Mouse (Mus musculus) mouse embryonic stem cell (cell line): ENCODE results near the gene Tlk2.

Experiments used
- in situ Hi-C, 2 experiments: fragments of 300-500 bp; cut with MboI; formaldehyde crosslinking; loops; 1 replicate in 1 of 2; 3 replicates in 1 of 2; pipeline ENCODE4 v1.14.3; 2019 to 2020; ENCODE audit warnings: low sequenced_read_pairs in 2 of 2, low pct_unique_long_range_greater_than_20kb in 1 of 2, mixed read lengths in 1 of 2; ENCODE audit not compliant: unreplicated experiment in 1 of 2

Tlk2 gene

DNA sequence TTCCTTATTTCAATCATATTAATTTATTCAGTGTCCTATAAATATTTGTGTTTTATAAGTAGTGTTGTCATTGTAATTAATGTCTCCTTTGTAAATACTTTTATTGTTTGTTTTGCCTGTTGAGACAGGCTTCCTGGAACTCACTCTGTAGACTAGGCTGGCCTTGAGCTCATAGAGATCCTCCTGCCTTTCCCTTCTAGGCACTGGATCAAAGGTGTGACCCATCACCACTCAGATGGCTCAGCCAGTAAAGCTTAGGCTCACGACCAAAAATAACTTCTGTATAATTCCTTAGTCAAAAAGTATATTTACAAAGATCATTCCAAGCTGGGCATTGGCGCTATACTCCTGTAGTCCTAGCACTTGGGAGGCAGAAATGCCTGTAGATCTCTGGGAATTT is 39.2 kb downstream of the Tlk2 start:
- in situ Hi-C loops: no loop called here

- in situ Hi-C loops: no loop called here
Measured at GRCm38 (mm10) chr11:105234501-105234900, 55.9 kb downstream of the Tlk2 start.

DNA sequence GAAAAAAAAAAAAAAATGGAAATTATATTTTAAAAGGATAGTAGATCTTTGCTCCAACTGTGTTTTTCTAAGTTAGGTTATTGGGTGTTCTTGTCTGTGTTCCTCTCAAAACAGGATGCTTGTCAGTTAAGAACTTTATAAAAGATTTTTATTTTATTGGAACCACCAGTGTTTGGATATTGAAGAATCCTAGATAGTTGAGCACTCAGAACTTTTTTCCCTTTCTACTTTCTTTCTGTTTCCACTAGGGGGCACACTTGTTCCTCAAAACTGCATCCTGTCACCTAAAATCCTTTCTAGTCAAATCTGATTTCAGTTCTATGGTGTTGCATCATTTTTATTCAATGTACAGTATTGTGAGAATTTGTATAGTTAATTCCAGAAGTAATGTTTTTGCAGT is 62.4 kb downstream of the Tlk2 start:
- in situ Hi-C loops: no loop called here

GRCm38 (mm10) chr11:105246369-105246768 is 67.8 kb downstream of the Tlk2 start:
- in situ Hi-C loops: no loop called here

DNA sequence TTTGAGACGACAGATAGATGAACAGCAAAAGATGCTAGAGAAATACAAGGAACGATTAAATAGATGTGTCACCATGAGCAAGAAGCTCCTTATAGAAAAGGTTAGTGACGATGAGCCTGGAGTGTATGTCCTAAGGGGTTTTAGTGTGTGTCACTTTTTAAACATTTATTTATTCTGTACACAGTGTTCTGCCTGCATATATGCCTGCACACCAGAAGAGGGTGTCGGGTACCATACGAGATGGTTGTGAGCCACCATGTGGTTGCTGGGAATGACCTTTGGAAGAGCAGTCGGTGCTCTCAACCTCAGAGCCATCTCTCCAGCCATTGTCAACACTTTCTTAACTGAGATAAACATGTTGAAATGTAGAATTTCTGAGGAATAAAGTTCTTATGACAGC is 68.2 kb downstream of the Tlk2 start:
- in situ Hi-C loops: no loop called here

GRCm38 (mm10) chr11:105247321-105247720 is 68.7 kb downstream of the Tlk2 start:
- in situ Hi-C loops: no loop called here

DNA sequence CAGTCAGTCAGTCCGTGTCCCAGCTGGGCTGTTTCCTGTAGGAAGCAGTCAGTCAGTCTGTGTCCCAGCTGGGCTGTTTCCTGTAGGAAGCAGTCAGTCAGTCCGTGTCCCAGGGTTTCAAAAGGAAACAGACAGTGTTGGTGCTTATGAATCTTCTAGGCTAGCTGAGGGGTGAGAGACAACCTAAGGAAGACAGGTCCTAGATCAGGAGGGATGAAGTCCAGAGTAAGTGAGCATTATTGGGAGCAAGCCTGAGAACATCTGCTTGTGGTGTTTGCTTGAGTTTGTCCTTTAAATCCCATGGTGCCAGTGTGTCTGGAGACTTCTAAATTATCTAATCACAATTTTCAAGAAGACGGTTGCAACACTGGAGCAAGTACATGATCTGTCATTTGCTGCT is 81.1 kb downstream of the Tlk2 start:
- in situ Hi-C loops: no loop called here

GRCm38 (mm10) chr11:105261116-105261515 is 82.5 kb downstream of the Tlk2 start:
- in situ Hi-C loops: no loop called here

GRCm38 (mm10) chr11:105261601-105262351 is 83.2 kb downstream of the Tlk2 start:
- in situ Hi-C loops: no loop called here

DNA sequence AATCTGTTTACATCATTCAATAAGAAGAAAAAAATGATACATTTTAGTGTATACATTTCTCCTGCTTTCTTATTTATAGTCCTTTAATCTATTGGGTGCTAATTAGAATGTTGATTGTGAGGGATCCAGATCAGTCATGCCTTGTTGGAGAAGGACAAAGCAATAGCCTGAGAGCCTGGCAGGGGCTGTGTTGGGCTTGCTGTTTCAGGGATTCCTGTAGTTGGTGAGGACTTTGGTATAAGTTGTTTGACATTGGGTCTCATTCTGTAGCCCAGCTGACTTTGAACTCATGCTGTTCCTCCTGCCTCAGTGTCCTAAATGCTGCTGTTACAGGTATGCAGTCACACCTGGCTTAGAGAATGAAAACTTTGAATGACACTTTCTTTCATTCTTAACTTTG is 85.9 kb downstream of the Tlk2 start:
- in situ Hi-C loops: no loop called here

DNA sequence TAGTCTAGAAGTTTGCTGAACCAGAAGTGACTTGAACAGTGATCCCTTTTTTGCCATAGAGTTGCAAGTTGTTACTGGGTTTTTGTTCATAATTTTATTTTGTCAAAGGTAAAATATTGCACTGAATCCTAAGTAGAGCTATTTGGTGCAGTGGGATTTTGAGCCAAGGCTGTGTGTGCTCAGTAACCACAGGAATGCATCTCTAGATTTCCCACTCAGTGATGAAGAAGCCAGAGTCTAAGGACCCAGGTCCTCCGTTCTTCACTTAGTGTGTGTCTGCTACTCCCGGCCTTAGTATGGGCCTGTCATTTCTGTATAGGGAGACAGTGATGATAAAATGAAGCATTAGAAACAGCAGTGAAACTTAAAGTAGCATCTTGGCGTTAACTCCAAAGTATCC is 86.4 kb downstream of the Tlk2 start:
- in situ Hi-C loops: no loop called here

GRCm38 (mm10) chr11:105270155-105270554 is 91.5 kb downstream of the Tlk2 start:
- in situ Hi-C loops: no loop called here

- in situ Hi-C loops: no loop called here
Measured at GRCm38 (mm10) chr11:105280456-105280855, 101.8 kb downstream of the Tlk2 start.

- in situ Hi-C loops: no loop called here
Measured at GRCm38 (mm10) chr11:105281291-105281690, 102.7 kb downstream of the Tlk2 start.

DNA sequence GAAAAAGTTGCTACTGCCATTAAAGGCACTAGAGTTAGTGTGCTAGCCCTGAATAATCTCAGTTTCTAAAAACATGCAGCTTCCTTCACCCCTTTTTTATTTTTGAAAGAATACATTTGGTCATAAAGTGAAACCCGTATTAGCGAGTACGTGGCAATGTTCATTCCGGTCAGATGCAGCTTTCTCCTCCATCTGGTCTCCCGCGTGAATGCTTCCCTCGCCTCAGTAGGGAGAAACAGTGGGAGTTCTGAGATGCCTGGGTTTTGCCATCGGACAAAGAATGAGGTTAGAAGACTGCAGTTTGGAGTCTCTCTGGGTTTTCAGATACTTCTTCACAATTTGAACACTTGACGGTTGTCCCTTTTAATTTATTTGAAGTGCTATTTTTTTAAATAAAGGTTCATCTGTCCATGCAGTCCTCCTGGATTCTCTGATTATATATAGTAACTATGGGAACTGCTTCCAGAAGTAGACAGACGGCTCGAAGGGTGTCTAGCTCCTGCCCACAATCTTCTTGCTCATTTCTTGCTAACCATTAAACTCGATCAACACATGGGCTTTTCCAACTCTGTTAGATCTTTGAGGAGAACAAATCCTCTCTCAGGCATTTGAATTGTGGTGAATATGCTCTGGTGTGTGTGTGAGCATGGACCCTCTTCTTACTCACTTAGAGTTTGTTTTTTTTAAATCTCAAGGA is 103.3 kb downstream of the Tlk2 start:
- in situ Hi-C loops: no loop called here

GRCm38 (mm10) chr11:105282460-105282859 is 103.9 kb downstream of the Tlk2 start:
- in situ Hi-C loops: no loop called here

DNA sequence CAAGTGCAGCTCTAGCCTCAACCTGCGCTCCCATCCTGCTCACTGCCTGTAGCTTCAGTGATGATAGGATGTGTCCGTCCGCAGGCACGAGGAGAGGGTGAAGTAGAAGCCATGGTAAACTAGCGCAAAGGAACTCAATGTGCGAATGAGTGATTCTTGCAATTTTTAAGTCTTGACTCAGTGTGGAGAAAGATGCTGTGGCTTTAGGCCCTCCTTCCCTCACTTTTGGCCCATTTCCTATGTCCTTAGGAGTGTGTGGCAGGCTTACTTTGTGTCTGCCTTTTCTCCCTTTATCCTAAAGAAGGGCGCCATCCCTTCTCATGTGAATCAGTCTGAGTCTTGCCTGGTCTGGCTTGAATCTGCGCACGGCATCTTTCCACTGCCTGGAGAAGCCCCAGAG is 104.4 kb downstream of the Tlk2 start:
- in situ Hi-C loops: no loop called here

DNA sequence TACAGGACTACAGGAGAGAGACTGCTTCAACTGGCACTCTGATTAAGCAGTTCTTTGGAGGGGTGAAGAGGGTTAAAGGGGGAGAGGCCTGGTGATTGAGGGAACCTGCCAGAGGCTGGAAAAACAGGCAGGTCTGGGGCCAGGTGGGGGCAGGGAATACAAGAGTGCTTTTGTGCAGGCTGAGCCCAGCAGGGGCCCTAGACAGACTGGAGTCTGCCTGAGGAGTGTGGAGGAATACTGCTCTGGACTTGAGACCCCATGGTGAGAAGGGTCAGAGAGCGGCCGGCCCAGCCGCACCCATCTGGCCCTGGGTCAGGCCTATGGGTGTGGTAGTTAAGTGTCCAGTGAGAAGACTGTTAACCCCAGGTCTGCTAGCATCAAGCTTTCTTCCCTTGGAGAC is 107.1 kb downstream of the Tlk2 start:
- in situ Hi-C loops: no loop called here

- in situ Hi-C loops: no loop called here
Measured at GRCm38 (mm10) chr11:105289403-105289802, 110.8 kb downstream of the Tlk2 start.

DNA sequence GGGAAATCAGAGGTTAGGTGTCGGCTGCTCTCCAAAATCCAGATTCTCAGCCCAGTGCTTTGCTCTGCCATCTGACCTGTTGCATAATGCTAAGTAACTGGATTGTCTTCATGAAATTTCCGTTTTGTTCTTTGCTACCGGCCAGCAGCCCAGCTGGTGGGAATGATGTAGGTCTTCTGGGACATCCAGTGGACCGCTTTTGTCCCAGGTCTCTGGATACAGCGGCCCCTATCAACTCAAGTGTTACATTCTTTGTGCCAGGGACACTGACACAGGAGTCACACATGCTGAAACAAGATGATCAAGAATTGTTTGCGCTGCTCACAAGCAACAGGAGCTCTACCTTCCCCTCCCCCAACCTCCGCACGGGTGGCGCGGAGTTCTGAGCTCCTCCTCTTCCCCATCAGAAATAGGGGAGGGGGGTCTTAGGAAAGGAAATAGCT is 113.1 kb downstream of the Tlk2 start:
- in situ Hi-C loops: no loop called here
